ENCODE assay signal across 8 mouse cellular contexts in genomic region chr3:36150537-36150933, GRCm38 (mm10). TPM values are rescaled to one million over a fixed set of nuclear protein-coding genes. Genes with fewer than 3 reads are reported as not detected.
A peak's percentile ranks its signal among the peaks of the same experiment; 100 is the strongest.
DNase-seq lines count a peak whose midpoint lies in the region; ATAC-seq and TF ChIP-seq lines count a peak whose summit lies in the region.

No protein-coding gene starts in this region.

- peak overlapping the region; percentile 89 for H3K4me3 ChIP-seq in lung, embryonic 14.5 days (ENCODE audit: low read depth, low read length)
- peak overlapping the region; percentile 89; the same call in 1 of the 2 replicates for H3K4me3 ChIP-seq in forebrain, embryonic 11.5 days (ENCODE audit: low read depth, low read length)
- peak overlapping the region; percentile 93 for H3K4me3 ChIP-seq in intestine, postnatal 0 days (ENCODE audit: low read depth, low read length)
- H3K4me3 ChIP-seq in neural tube, embryonic 13.5 days = peak overlapping the region; percentile 98

- ATAC-seq in lung, embryonic 14.5 days (ENCODE audit: insufficient read depth) = no peak
- no peak for ATAC-seq in forebrain, embryonic 11.5 days (replicated peaks; ENCODE audit: low FRiP score)
- no peak for ATAC-seq in intestine, postnatal 0 days
- ATAC-seq in neural tube, embryonic 13.5 days (ENCODE audit: low read depth) = no peak
- no peak for ATAC-seq in erythroid progenitor cell, adult 5-6 weeks (replicated peaks; ENCODE audit: low FRiP score, poor library complexity, severe bottlenecking)

- H3K27me3 ChIP-seq in lung, embryonic 14.5 days (ENCODE audit: insufficient read depth, low read length) = no peaks in the 10 kb centered on the region
- no peaks in the 10 kb centered on the region for H3K27me3 ChIP-seq in forebrain, embryonic 11.5 days (ENCODE audit: control insufficient read depth, insufficient read depth, low read length)
- no peaks in the 10 kb centered on the region for H3K27me3 ChIP-seq in intestine, postnatal 0 days (replicated peaks; ENCODE audit: control insufficient read depth, insufficient read depth, low read length)
- H3K27me3 ChIP-seq in neural tube, embryonic 13.5 days = no peaks in the 10 kb centered on the region

- TF ChIP-seq CTCF in lung, embryonic 14.5 days (IDR thresholded peaks at IDR 0.05; ENCODE audit: low read depth) = no peak
- no peak for TF ChIP-seq CTCF in intestine, postnatal 0 days (IDR thresholded peaks at IDR 0.05; ENCODE audit: low read depth)

- H3K9ac ChIP-seq in lung, embryonic 14.5 days = no peak overlapping the region
- no peak overlapping the region for H3K9ac ChIP-seq in forebrain, embryonic 11.5 days (ENCODE audit: low read length)
- H3K9ac ChIP-seq in intestine, postnatal 0 days (ENCODE audit: low read depth, low read length) = no peak overlapping the region
- no peak overlapping the region for H3K9ac ChIP-seq in neural tube, embryonic 13.5 days

- H3K27ac ChIP-seq in lung, embryonic 14.5 days (ENCODE audit: low read depth) = no peak overlapping the region
- H3K27ac ChIP-seq in forebrain, embryonic 11.5 days (ENCODE audit: low read depth, low read length) = no peak overlapping the region
- H3K27ac ChIP-seq in intestine, postnatal 0 days (ENCODE audit: low read depth, low read length) = no peak overlapping the region
- no peak overlapping the region for H3K27ac ChIP-seq in neural tube, embryonic 13.5 days (replicated peaks)

- peak overlapping the region; percentile 75 for H3K4me2 ChIP-seq in lung, embryonic 14.5 days
- H3K4me2 ChIP-seq in forebrain, embryonic 11.5 days (ENCODE audit: low read depth, low read length, severe bottlenecking) = no peak overlapping the region; the same call in 1 of the 2 replicates
- peak overlapping the region; percentile 91 for H3K4me2 ChIP-seq in intestine, postnatal 0 days (replicated peaks; ENCODE audit: low read depth)
- H3K4me2 ChIP-seq in neural tube, embryonic 13.5 days = peak overlapping the region; percentile 71

- DNase-seq in lung, embryonic 14.5 days = no peak
- no peak for DNase-seq in lung, postnatal 4 days
- no peak for DNase-seq in forebrain, embryonic 11.5 days (ENCODE audit: low spot score)
- DNase-seq in embryo, embryonic 11 days = no peak
- DNase-seq in cerebellum, postnatal 10 days = no peak

- no peaks in the 10 kb centered on the region for H3K36me3 ChIP-seq in lung, embryonic 14.5 days (ENCODE audit: insufficient read depth)
- H3K36me3 ChIP-seq in forebrain, embryonic 11.5 days (ENCODE audit: control insufficient read depth, insufficient read depth, low read length) = no peaks in the 10 kb centered on the region
- H3K36me3 ChIP-seq in intestine, postnatal 0 days (ENCODE audit: control insufficient read depth, insufficient read depth) = no peaks in the 10 kb centered on the region
- no peaks in the 10 kb centered on the region for H3K36me3 ChIP-seq in neural tube, embryonic 13.5 days

- WGBS in lung, embryonic 14.5 days = 2% methylated on average over 1 of the region's 1 CpGs
- WGBS in forebrain, embryonic 11.5 days = 3% methylated on average over 1 of the region's 1 CpGs
- whole genome bisulfite sequencing in intestine, postnatal 0 days = 9% methylated on average over 1 of the region's 1 CpGs
- whole genome bisulfite sequencing in neural tube, embryonic 13.5 days = 7% methylated on average over 1 of the region's 1 CpGs

- H3K9me3 ChIP-seq in lung, embryonic 14.5 days (ENCODE audit: low read depth, low read length) = no peaks in the 10 kb centered on the region
- no peaks in the 10 kb centered on the region for H3K9me3 ChIP-seq in forebrain, embryonic 11.5 days (ENCODE audit: control insufficient read depth, low read length)
- no peaks in the 10 kb centered on the region for H3K9me3 ChIP-seq in intestine, postnatal 0 days (ENCODE audit: control insufficient read depth)
- H3K9me3 ChIP-seq in neural tube, embryonic 13.5 days = no peaks in the 10 kb centered on the region

- H3K4me1 ChIP-seq in lung, embryonic 14.5 days (ENCODE audit: insufficient read depth) = peaks cover 8% of the 10 kb centered on the region
- H3K4me1 ChIP-seq in forebrain, embryonic 11.5 days (replicated peaks; ENCODE audit: control insufficient read depth, insufficient read depth, low read length) = peaks cover 8% of the 10 kb centered on the region; the same call in 1 of the 2 replicates
- peaks cover 5% of the 10 kb centered on the region; the same call in 1 of the 2 replicates for H3K4me1 ChIP-seq in intestine, postnatal 0 days (replicated peaks; ENCODE audit: control insufficient read depth, insufficient read depth, low read length)
- peaks cover 33% of the 10 kb centered on the region for H3K4me1 ChIP-seq in neural tube, embryonic 13.5 days (replicated peaks)

RNA-seq across cellular contexts. Expression of gene D3Ertd254e, which starts 0.3 kb away (rescaled TPM):
- 9.7 and 10.4 TPM in 2 replicates for polyA plus RNA-seq in lung, embryonic 14.5 days (2014; fragmentation: Nextera tagmentation; extraction: Ambion mirVana)
- 10.6 and 11.1 TPM in 2 replicates for polyA plus RNA-seq in forebrain, embryonic 11.5 days (2014; fragmentation: Nextera tagmentation; extraction: Ambion mirVana)
- polyA plus RNA-seq in intestine, postnatal 0 days (2015; fragmentation: Nextera tagmentation; extraction: Ambion mirVana) = 1.8 and 1.9 TPM in 2 replicates
- polyA plus RNA-seq in neural tube, embryonic 13.5 days (2015; fragmentation: Nextera tagmentation; extraction: Ambion mirVana) = 12.3 and 14.0 TPM in 2 replicates
- 0.84 and 1.8 TPM in 2 replicates for total RNA-seq in erythroid progenitor cell, adult 5-6 weeks (2015; ENCODE audit: low replicate concordance)
- total RNA-seq in erythroid progenitor cell, adult 5-6 weeks (2017; ENCODE audit: low replicate concordance) = 0.64 and 0.68 TPM in 2 replicates
